Mouse (Mus musculus) MEL (cell line): ENCODE measurements around the gene Kbtbd12.
A peak's percentile ranks its signal among the peaks of the same experiment; 100 is the strongest.

Experiments
- CTCF ChIP-seq, 3 experiments: IDR thresholded peaks in 2 of 3; conservative IDR thresholded peaks in 1 of 3; 2 replicates each; pipeline ENCODE4 v1.5.1; 2011 to 2012; ENCODE audit warnings: low read length in 3 of 3, low read depth in 2 of 3, mild to moderate bottlenecking in 2 of 3, improper control_type of control experiment in 1 of 3, inconsistent platforms in 1 of 3, mixed read lengths in 1 of 3, moderate library complexity in 1 of 3; ENCODE audit not compliant: control insufficient read depth in 1 of 3, insufficient read depth in 1 of 3, poor library complexity in 1 of 3, severe bottlenecking in 1 of 3
- GATA1 ChIP-seq: IDR thresholded peaks from 2 replicates; pipeline ENCODE4 v1.6.1; 2011; ENCODE audit warnings: low read depth, low read length, improper control_type of control experiment
- HCFC1 ChIP-seq: IDR thresholded peaks from 2 replicates; pipeline ENCODE4 v1.6.1; 2012; ENCODE audit warnings: low read depth, mild to moderate bottlenecking, inconsistent platforms, low read length, improper control_type of control experiment, moderate library complexity
- NELFE ChIP-seq: IDR thresholded peaks from 2 replicates; pipeline ENCODE4 v1.6.1; 2011; ENCODE audit warnings: low read depth, low read length, improper control_type of control experiment
- POLR2A ChIP-seq, 2 experiments: IDR thresholded peaks; 2 replicates each; pipeline ENCODE4 v1.6.1; 2011 to 2012; ENCODE audit warnings: low read length in 2 of 2, mild to moderate bottlenecking in 2 of 2, control low read depth in 1 of 2, improper control_type of control experiment in 1 of 2, low read depth in 1 of 2, moderate library complexity in 1 of 2; ENCODE audit not compliant: control insufficient read depth in 1 of 2, insufficient read depth in 1 of 2, poor library complexity in 1 of 2
- POLR2AphosphoS5 ChIP-seq: IDR thresholded peaks from 2 replicates; pipeline ENCODE4 v1.6.1; 2012; ENCODE audit warnings: low read depth, borderline replicate concordance, mild to moderate bottlenecking, inconsistent platforms, low read length, moderate library complexity, mixed read lengths
- TAL1 ChIP-seq: IDR thresholded peaks from 2 replicates; pipeline ENCODE4 v1.6.1; 2012; ENCODE audit warnings: mild to moderate bottlenecking, inconsistent platforms, low read length, moderate library complexity, mixed read lengths
- ZC3H11A ChIP-seq: IDR thresholded peaks from 2 replicates; pipeline ENCODE4 v1.6.1; 2012; ENCODE audit warnings: low read depth, mild to moderate bottlenecking, inconsistent platforms, low read length, improper control_type of control experiment
- ZKSCAN1 ChIP-seq: IDR thresholded peaks from 2 replicates; pipeline ENCODE4 v1.6.1; 2012; ENCODE audit warnings: low read depth, mild to moderate bottlenecking, inconsistent platforms, low read length, improper control_type of control experiment, moderate library complexity
- ZNF384 ChIP-seq: IDR thresholded peaks from 2 replicates; pipeline ENCODE4 v1.6.1; 2012; ENCODE audit warnings: low read depth, mild to moderate bottlenecking, inconsistent platforms, low read length, improper control_type of control experiment

DNA sequence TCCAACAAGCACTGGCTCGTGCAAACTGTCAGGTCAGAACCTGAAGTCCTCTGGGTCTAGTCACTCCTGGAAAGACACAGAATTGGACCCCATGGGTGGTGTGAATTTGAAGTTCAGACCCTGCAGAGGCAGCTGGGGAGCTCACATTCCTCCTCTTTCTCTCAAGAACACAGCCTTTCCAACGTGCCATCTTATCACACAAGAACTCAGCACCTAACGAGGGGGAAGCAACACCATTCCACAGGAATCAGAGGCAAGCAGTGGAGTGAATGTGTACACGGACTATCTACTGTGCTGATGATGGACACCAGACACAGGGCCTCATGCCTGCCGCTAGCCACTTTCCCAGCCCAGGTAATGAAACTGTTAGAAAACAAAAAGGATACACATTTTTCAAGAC, 121.1 kb downstream of the Kbtbd12 start:
- no peak for TF ChIP-seq ZKSCAN1
- TF ChIP-seq CTCF (IDR thresholded peaks at IDR 0.05 in 2 of 3, conservative IDR thresholded peaks at IDR 0.05 in 1 of 3; ENCODE audit: control insufficient read depth in 1 of 3, insufficient read depth in 1 of 3, low read depth in 2 of 3, low read length in 3 of 3, poor library complexity in 1 of 3, severe bottlenecking in 1 of 3): no peak
- TF ChIP-seq POLR2AphosphoS5: no peak
- no peak for TF ChIP-seq ZNF384
- TF ChIP-seq HCFC1: no peak
- TF ChIP-seq TAL1: no peak
- no peak for TF ChIP-seq NELFE
- no peak for TF ChIP-seq ZC3H11A
- TF ChIP-seq POLR2A (IDR thresholded peaks at IDR 0.05; ENCODE audit: control insufficient read depth in 1 of 2, insufficient read depth in 1 of 2, low read depth in 1 of 2, low read length in 2 of 2, poor library complexity in 1 of 2): peak in 1 of 2 experiments; percentile 17; a peak in 1 of 4 replicates
- no peak for TF ChIP-seq GATA1
